Mouse (Mus musculus): ENCODE measurements around the gene Prkag2.

The Prkag2 gene

DNA sequence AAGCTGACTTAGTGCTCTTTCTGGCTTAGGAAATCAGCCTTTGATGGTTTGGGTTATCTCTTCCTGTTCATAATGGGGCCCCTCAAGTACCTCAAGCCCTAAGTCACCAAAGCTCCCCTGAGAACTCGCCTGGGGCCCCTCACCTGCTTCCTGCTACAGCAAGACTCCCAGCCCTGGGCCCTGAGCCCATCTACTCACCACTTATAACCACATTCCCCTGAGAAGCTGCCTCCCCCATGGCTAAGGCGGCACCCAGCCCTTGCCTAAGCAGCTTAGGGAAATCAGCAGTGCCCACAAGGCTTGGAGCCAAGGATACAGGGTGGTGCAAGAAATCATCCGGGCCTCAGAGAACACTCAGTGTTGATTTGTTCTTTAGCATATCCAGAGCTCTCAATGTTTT is 110.8 kb downstream of the Prkag2 start:
- DNase-seq: peak; percentile 48

DNA sequence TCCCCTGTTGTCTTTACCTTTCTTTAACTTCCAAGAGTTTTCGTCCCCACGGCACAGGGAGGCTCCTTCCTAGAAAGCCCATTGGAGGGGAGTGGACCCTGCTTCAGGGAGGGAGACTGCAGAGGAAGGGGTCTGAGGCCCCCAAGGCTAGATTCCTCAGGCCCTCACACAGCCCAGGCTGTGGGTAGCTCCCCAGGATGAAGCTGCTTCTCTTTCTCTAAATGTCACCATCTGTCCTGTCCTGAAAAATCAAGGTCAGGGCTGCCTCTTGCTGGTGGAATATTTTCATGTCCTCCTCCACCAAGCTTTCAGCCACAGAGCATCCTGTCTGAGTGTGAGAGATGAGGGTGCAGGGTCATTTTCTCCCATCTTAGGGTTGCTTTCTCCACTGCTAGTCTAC is 113.5 kb downstream of the Prkag2 start:
- no peak for DNase-seq

DNA sequence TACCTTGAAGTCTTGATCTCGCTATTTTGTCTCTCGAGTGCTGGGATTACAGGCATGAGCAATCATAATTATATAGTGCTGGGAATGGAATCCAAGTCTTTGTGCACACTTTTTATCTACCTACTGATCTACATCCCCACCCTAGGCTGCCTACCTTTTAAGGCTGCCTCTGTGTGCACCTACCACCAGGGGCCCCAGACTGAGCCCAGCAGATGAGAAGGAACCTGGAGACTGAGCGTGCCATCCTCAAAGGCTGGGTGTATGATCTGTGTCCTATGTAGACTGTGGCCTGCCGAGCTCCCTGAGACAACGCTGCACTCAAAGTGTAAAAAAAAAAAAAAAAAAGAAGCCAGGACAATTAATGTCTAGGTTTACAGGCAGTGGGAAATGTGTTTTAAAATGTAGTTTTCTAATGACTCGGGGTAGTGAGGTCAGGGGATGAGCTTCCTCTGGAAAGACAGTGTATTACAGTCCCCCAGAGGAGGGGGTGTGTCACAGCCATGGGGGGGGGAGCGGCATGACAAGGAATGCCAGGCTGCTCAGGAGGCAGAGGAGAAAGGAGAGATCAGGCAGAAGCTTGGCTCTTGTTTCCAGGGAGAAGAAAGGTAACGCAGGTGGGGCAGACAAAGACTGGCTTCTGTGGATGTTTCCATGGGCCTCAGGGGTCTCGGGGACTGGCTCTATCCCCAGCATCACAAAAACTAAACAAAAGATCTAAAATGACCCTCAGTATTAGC is 114.1 kb downstream of the Prkag2 start:
- DNase-seq: peak; percentile 38

GRCm38 (mm10) chr5:24985434-24986176 is 114.8 kb downstream of the Prkag2 start:
- DNase-seq: peak; percentile 75

GRCm38 (mm10) chr5:24984157-24984556 is 116.3 kb downstream of the Prkag2 start:
- no peak for DNase-seq

DNA sequence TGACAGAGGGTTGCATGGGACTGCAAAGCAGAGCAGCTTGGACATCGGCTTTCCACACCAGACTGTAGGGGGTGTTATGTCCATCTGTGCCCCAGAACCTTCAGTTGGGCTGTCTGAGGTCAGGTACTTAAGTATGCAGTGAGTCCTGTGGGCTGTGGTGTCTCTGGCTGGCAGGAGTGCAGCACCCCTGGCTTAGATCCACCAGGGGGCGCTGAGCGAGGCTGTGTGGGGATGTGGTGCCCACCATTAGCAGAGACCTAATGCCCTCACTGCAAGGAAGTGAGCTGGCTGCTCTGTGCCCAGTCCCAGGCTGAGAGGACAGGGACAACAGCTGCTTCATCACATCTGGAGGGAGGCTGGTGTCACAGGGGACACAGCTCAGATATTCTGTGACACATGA is 116.9 kb downstream of the Prkag2 start:
- no peak for DNase-seq

DNA sequence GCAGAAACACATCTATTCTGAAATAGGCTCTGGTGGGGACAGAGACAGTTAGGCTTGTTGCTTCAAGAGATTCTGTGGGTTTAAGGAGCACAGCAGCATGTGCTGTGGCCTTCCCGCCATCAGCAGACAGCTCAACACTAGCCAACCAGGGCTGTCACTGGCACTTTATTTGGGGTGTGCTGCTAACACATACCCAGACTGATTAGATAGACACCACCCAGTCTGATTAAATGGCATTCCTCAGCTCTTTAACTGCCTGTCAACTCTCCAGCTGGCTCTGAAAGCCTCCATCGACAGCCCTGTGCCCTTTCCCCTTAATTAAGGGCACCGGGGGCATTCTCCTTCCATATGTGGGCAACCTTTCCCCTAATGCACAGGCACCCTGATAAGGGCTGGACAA is 118.2 kb downstream of the Prkag2 start:
- no peak for DNase-seq

GRCm38 (mm10) chr5:24981765-24982164 is 118.7 kb downstream of the Prkag2 start:
- no peak for DNase-seq

- no peak for DNase-seq
Observed at GRCm38 (mm10) chr5:24979968-24980345, 120.5 kb downstream of the Prkag2 start.

GRCm38 (mm10) chr5:24979312-24979967 is 121.0 kb downstream of the Prkag2 start:
- no peak for DNase-seq

GRCm38 (mm10) chr5:24976907-24977306 is 123.5 kb downstream of the Prkag2 start:
- DNase-seq: no peak

DNA sequence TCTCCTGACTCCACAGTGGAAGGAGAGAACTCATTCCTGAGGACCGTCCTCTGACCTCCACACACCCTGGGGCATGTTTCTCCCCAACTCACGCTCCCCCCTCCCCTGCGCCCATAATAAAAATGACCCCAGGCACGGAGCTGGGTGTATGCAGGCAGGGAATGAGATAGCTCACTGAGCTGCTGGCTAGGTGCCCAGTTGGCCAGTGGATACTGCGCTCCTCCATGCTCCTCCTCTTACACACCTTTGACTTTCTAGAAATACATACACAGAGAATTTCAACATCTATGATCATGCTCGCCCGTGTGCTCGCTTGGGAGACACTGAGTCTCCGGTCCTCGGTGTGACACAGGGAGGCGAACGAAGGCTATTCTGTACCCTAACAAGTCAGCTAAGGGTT is 124.2 kb downstream of the Prkag2 start:
- no peak for DNase-seq

- DNase-seq: no peak
Observed at GRCm38 (mm10) chr5:24975100-24975499, 125.3 kb downstream of the Prkag2 start.

DNA sequence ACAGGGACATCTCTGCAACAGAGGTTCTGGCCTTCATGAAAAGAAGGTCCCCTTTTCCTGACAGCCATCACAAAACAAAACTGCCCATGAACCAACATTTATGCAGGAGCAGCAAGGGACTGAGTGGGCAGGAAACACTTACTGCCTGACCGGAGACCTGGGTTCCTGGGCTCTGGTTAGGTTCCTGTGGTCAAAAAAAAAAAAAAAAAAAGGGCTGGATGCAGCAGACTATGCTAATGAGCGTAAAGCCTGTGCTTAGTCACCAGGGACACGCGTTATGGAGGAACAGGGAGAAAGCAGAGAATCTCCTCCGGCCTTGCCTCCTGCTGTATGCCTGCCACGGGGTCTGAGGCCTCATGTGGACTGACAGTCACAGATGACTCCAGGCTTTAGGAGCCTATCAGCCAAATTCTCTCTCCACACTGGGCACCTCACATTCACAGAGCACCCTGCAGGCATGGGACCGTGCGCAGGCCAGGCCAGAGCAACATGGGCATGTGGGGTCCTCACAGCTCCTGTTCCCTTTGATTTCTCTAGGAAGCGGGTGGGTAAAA is 126.7 kb downstream of the Prkag2 start:
- DNase-seq: no peak

- no peak for DNase-seq
Observed at GRCm38 (mm10) chr5:24973228-24973627, 127.2 kb downstream of the Prkag2 start.

- no peak for DNase-seq
Observed at GRCm38 (mm10) chr5:24970552-24971275, 129.7 kb downstream of the Prkag2 start.

- no peak for DNase-seq
Observed at GRCm38 (mm10) chr5:24969241-24969880, 131.1 kb downstream of the Prkag2 start.

DNA sequence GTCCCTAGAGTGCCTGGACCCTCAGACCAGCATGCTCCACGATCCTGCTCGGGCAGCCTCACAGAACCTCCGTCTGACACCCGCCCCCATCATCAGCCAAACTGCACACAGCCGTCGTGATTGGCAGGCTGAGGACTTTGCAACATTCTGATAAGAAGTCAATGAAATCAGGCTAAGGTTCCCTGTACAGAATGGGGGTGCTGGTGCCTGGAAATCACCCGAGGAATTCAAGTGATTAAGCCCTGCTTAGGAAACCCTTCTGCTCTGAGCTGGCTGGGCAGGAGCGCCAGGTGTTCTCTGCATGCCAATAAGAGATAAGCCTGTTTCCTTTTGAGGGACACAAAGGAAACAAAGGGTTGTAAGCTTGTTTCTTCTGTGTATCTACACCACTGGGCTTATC is 131.7 kb downstream of the Prkag2 start:
- no peak for DNase-seq

DNA sequence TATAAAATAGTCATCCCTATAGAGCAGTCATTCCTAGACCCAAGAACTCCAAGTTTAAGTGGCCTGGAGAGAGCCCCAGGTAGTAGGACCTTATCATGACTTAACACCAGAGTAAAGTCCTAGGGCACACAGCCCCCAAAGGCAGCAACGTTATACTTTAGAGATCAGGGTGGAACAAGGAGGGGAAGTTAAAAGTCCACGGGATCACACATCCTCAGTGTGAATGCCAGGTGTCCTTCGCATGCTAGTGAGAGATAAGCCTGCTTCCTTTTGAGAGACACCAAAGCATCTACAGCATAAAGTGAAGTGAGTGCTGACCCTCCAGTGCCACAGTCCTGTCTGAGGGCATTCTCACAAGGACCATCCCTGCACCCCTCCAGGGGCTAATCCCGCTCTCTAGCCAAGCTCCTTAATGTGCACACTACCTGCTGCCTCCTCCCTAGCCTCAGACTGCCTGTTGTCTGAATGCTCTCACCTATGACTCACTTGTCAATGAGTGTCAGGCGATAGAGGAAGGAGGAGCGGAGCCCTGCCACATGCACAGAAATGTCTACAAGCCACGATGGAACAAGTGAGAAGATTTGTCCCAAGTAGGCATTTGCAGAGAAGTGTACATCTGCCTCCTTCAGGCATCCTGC is 132.4 kb downstream of the Prkag2 start:
- DNase-seq: no peak

DNA sequence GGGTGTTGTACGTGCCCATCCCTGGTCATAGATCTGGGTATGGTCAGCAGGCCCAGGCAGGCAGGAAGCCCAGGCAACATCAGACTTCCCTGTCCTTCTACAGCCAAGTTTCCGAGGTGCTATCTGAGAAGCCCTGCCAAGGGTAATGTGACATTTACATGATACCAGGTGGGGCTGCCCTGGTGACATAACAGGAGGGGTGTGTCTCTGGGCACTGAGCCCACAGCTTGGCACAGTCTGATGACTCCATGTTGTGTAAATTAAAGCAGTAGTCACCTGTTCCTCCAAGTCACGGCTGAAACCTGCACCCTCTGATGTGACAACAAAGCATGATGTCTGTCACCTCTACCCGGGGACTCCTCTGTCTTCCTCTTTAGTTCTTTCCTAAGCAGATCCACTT is 136.7 kb downstream of the Prkag2 start:
- DNase-seq: no peak

DNA sequence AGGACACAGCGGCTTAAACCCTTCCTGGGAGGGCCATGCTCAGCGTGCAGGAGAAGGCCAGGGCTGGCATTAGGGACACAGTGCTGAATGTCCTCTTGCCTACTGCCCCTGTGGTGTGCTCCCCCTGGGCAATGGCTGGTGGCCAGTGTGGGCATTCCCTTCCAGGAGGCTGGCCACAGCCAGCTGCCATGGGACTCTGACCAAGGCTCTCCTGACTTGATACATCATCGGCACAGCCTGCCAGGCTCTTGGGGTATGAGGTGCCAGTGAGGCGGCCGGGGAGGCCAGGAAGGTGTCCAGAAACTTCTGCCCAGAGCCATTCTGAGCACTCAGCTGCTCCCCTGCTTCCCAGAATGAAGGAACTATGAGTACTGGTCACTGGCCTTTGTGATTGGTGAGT is 139.7 kb downstream of the Prkag2 start:
- DNase-seq: no peak

DNA sequence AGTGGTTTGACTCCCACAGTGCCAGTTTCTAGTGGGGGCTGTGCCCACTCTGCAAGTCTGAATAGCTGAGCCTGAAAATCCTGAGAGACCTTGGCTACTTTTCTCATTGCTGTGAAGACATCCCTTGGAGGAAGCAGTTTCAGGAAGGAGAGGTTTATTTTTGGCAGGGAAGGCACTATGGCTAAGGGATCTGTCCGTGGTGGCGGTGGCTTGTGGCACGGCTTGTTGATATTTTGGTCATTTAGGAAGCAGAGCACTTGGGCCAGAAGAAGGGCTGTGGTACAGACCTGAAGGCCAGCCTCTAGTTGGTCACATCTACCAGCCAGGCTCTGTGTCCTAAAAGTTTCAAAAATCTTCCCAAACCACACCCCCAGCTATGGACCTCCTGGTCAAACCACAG is 140.7 kb downstream of the Prkag2 start:
- DNase-seq: no peak

Data from right cerebral cortex, postnatal 25 days (tissue).